Mouse (Mus musculus) midbrain, embryonic 16.5 days (tissue): ENCODE results near the gene Dao. TPM values are rescaled to one million over a fixed set of nuclear protein-coding genes. Genes with fewer than 3 reads are reported as not detected.

ENCODE experiments used
- ATAC-seq: fragments of 200-750 bp; cut with Nextera tagmentation; 2 replicates; pipeline ENCODE4 v1.8.0; 2017; ENCODE audit warnings: moderate TSS enrichment
- H3K27ac ChIP-seq: fragments of 300-500 bp; sonication (generic); 2 replicates; pipeline ENCODE4 v1.5.1; 2014; ENCODE audit warnings: mild to moderate bottlenecking, low read length, mixed read lengths
- H3K27me3 ChIP-seq: fragments of 300-500 bp; sonication (generic); 2 replicates; pipeline ENCODE4 v1.6.1; 2014; ENCODE audit warnings: low read depth, low read length, mixed read lengths; ENCODE audit not compliant: control insufficient read depth, insufficient read depth
- H3K36me3 ChIP-seq: fragments of 300-500 bp; sonication (generic); 2 replicates; pipeline ENCODE4 v1.6.1; 2014; ENCODE audit warnings: mild to moderate bottlenecking, low read length, moderate library complexity, mixed read lengths; ENCODE audit not compliant: control insufficient read depth, insufficient read depth
- H3K4me1 ChIP-seq: fragments of 300-500 bp; sonication (generic); 2 replicates; pipeline ENCODE4 v1.6.1; 2014; ENCODE audit warnings: mild to moderate bottlenecking, low read length, mixed read lengths; ENCODE audit not compliant: control insufficient read depth, insufficient read depth
- H3K4me2 ChIP-seq: fragments of 300-500 bp; sonication (generic); 2 replicates; pipeline ENCODE4 v1.6.1; 2014; ENCODE audit warnings: mild to moderate bottlenecking, low read length, mixed read lengths
- H3K4me3 ChIP-seq: fragments of 300-500 bp; sonication (generic); 2 replicates; pipeline ENCODE4 v1.5.1; 2014; ENCODE audit warnings: low read depth, mild to moderate bottlenecking, low read length, moderate library complexity, mixed read lengths
- H3K9ac ChIP-seq: fragments of 300-500 bp; sonication (generic); 2 replicates; pipeline ENCODE4 v1.6.1; 2014; ENCODE audit warnings: low read depth, low read length, mixed read lengths
- H3K9me3 ChIP-seq: fragments of 300-500 bp; sonication (generic); replicated peaks from 2 replicates; pipeline ENCODE4 v1.6.1; 2014; ENCODE audit warnings: mild to moderate bottlenecking, low read length, mixed read lengths; ENCODE audit not compliant: control insufficient read depth, poor library complexity, severe bottlenecking
- WGBS: fragments of 180-500 bp; shearing (Covaris S2); extraction: QIAGEN DNeasy Blood & Tissue Kit; methylation state at CpG from one replicate; pipeline ENCODE4 v1.1.7; 2014; 5-methylcytosine and 5-hydroxymethylcytosine counted together
- polyA plus RNA-seq: library from polyadenylated mRNA; unstranded; fragments of >200 nt; fragmentation: Nextera tagmentation; extraction: Ambion mirVana; gene quantifications from 2 replicates; pipeline ENCODE4 v1.2.1, GENCODE M21; 2015

Gene Dao
- polyA plus RNA-seq, 1 experiment from 2014 or later, result not detected

- no peak for ATAC-seq
- 82% methylated on average over 12 of the region's 12 CpGs for WGBS
- no peak overlapping the region for H3K4me3 ChIP-seq
- peaks cover 6% of the 10 kb centered on the region for H3K4me1 ChIP-seq
- H3K36me3 ChIP-seq, result peaks cover 13% of the 10 kb centered on the region; the same call in 1 of the 2 replicates
- H3K27me3 ChIP-seq, result no peaks in the 10 kb centered on the region
- no peaks in the 10 kb centered on the region for H3K9me3 ChIP-seq
- H3K9ac ChIP-seq, result no peak overlapping the region
- H3K27ac ChIP-seq, result no peak overlapping the region
- no peak overlapping the region for H3K4me2 ChIP-seq
Measured at GRCm38 (mm10) chr5:114028111-114028510, 24.6 kb downstream of the Dao start.

GRCm38 (mm10) chr5:114030652-114031051, 27.1 kb downstream of the Dao start:
- Histone ChIP-seq H3K27me3 (no peaks in the 10 kb centered on the region), H3K4me3 (no peak overlapping the region)
- WGBS, result 91% methylated on average over 12 of the region's 12 CpGs

GRCm38 (mm10) chr5:114032161-114032763, 28.8 kb downstream of the Dao start:
- H3K27ac ChIP-seq, result no peak overlapping the region
- 89% methylated on average over 3 of the region's 3 CpGs for WGBS
- no peak overlapping the region for H3K4me3 ChIP-seq
- H3K9me3 ChIP-seq, result no peaks in the 10 kb centered on the region
- no peak overlapping the region for H3K9ac ChIP-seq
- H3K36me3 ChIP-seq, result peaks cover 22% of the 10 kb centered on the region
- H3K27me3 ChIP-seq, result no peaks in the 10 kb centered on the region
- ATAC-seq, result no peak
- H3K4me2 ChIP-seq, result no peak overlapping the region
- no peaks in the 10 kb centered on the region for H3K4me1 ChIP-seq

More at GRCm38 (mm10) chr5:114030652-114031051, 27.1 kb downstream of the Dao start:
- no peak for ATAC-seq
- no peaks in the 10 kb centered on the region for H3K9me3 ChIP-seq
- H3K9ac ChIP-seq, result no peak overlapping the region
- no peak overlapping the region for H3K4me2 ChIP-seq
- H3K27ac ChIP-seq, result no peak overlapping the region
- H3K4me1 ChIP-seq, result no peaks in the 10 kb centered on the region
- H3K36me3 ChIP-seq, result peaks cover 22% of the 10 kb centered on the region

- Histone ChIP-seq H3K4me3 (no peak overlapping the region), H3K36me3 (peaks cover 22% of the 10 kb centered on the region), H3K4me2 (no peak overlapping the region), H3K9ac (no peak overlapping the region), H3K4me1 (no peaks in the 10 kb centered on the region), H3K27me3 (no peaks in the 10 kb centered on the region), H3K9me3 (no peaks in the 10 kb centered on the region), H3K27ac (no peak overlapping the region)
- 84% methylated on average over 7 of the region's 7 CpGs for WGBS
- ATAC-seq, result no peak
Measured at GRCm38 (mm10) chr5:114034393-114034792, 30.9 kb downstream of the Dao start.

- 45% methylated on average over 10 of the region's 10 CpGs for WGBS
- H3K27ac ChIP-seq, result no peak overlapping the region
- no peak for ATAC-seq
- no peak overlapping the region for H3K4me3 ChIP-seq
- H3K4me1 ChIP-seq, result no peaks in the 10 kb centered on the region
- no peaks in the 10 kb centered on the region for H3K27me3 ChIP-seq
- no peaks in the 10 kb centered on the region for H3K9me3 ChIP-seq
- H3K4me2 ChIP-seq, result no peak overlapping the region
- H3K36me3 ChIP-seq, result peaks cover 22% of the 10 kb centered on the region
- no peak overlapping the region for H3K9ac ChIP-seq
Measured at GRCm38 (mm10) chr5:114035111-114035510, 31.6 kb downstream of the Dao start.

GRCm38 (mm10) chr5:114040508-114040907, 37.0 kb downstream of the Dao start:
- Histone ChIP-seq H3K27ac (no peak overlapping the region), H3K27me3 (no peaks in the 10 kb centered on the region), H3K9me3 (no peaks in the 10 kb centered on the region), H3K4me3 (no peak overlapping the region), H3K9ac (no peak overlapping the region), H3K4me1 (no peaks in the 10 kb centered on the region), H3K4me2 (no peak overlapping the region), H3K36me3 (peaks cover 7% of the 10 kb centered on the region)
- ATAC-seq, result no peak
- WGBS, result 14% methylated on average over 8 of the region's 8 CpGs

GRCm38 (mm10) chr5:114040911-114041310, 37.4 kb downstream of the Dao start:
- no peak for ATAC-seq
- H3K27me3 ChIP-seq, result no peaks in the 10 kb centered on the region
- H3K9me3 ChIP-seq, result no peaks in the 10 kb centered on the region
- WGBS, result 67% methylated on average over 1 of the region's 1 CpGs
- no peaks in the 10 kb centered on the region for H3K4me1 ChIP-seq
- no peak overlapping the region for H3K4me2 ChIP-seq
- peaks cover 7% of the 10 kb centered on the region for H3K36me3 ChIP-seq
- no peak overlapping the region for H3K4me3 ChIP-seq
- H3K27ac ChIP-seq, result no peak overlapping the region
- no peak overlapping the region for H3K9ac ChIP-seq

GRCm38 (mm10) chr5:114041327-114041930, 37.9 kb downstream of the Dao start:
- Histone ChIP-seq H3K27ac (no peak overlapping the region), H3K36me3 (peaks cover 7% of the 10 kb centered on the region), H3K4me3 (no peak overlapping the region), H3K9me3 (no peaks in the 10 kb centered on the region), H3K27me3 (no peaks in the 10 kb centered on the region), H3K4me1 (no peaks in the 10 kb centered on the region), H3K9ac (no peak overlapping the region), H3K4me2 (no peak overlapping the region)
- WGBS, result 28% methylated on average over 15 of the region's 15 CpGs
- ATAC-seq, result no peak

- Histone ChIP-seq H3K27me3 (no peaks in the 10 kb centered on the region), H3K36me3 (peaks cover 5% of the 10 kb centered on the region), H3K4me1 (no peaks in the 10 kb centered on the region), H3K9ac (no peak overlapping the region), H3K9me3 (no peaks in the 10 kb centered on the region), H3K4me2 (no peak overlapping the region), H3K4me3 (no peak overlapping the region), H3K27ac (no peak overlapping the region)
- 81% methylated on average over 4 of the region's 4 CpGs for WGBS
- no peak for ATAC-seq
Measured at GRCm38 (mm10) chr5:114043800-114044199, 40.3 kb downstream of the Dao start.
